Mouse (Mus musculus): ENCODE results near the gene Prkab1.

DNA sequence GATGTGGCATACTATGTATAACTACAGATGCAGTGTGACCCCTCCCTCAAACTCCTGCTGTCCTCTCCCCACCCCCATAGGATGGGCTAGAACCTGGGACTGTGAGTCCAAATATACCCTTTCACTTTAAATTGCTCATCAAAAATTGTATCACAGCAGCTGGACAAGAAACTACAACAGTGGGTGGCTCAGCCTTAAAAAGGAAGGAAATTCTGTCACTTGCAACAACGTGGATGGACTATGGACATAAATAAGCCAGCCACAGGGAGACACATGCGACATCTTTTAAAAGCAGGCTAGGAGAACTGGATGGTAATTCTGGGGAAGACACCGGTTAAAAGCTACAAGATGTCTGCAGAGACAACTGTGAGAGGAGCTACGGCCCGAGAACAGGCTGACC, 7.8 kb downstream of the Prkab1 start:
- no peak for TF ChIP-seq GATA1 (IDR thresholded peaks at IDR 0.05; ENCODE audit: borderline replicate concordance, low read length)
- no peak for TF ChIP-seq FLI1 (IDR thresholded peaks at IDR 0.05; ENCODE audit: low read length)

Data from megakaryocyte, embryonic 14.5 days (primary cell).